Mouse (Mus musculus): ENCODE results near the gene Eif1ad. TPM values are rescaled to one million over a fixed set of nuclear protein-coding genes. Genes with fewer than 3 reads are reported as not detected.

The Eif1ad gene
- polyA plus RNA-seq, 1 experiment from 2014 or later: 84.2 TPM

GRCm38 (mm10) chr19:5356080-5356479, 10.5 kb upstream of the Eif1ad start:
- Histone ChIP-seq H3K9me3 (no peaks in the 10 kb centered on the region), H3K4me1 (replicated peaks) (no peaks in the 10 kb centered on the region), H3K27ac (no peak overlapping the region), H3K36me3 (no peaks in the 10 kb centered on the region; the same call in 1 of the 2 replicates), H3K27me3 (ENCODE audit: insufficient read depth, poor library complexity, severe bottlenecking) (0 out of 2 replicates have a peak, but pooled peaks cover 3% of the 10 kb centered on the region), H3K4me3 (no peak overlapping the region)
- no peak for DNase-seq (ENCODE audit: low spot score)
- no CpG with 5 or more reads among the region's 1 CpGs for WGBS

- Histone ChIP-seq H3K36me3 (peaks cover 26% of the 10 kb centered on the region), H3K27me3 (ENCODE audit: insufficient read depth, poor library complexity, severe bottlenecking) (no peaks in the 10 kb centered on the region), H3K9me3 (no peaks in the 10 kb centered on the region), H3K27ac (no peak overlapping the region), H3K4me3 (no peak overlapping the region), H3K4me1 (replicated peaks) (peaks cover 15% of the 10 kb centered on the region)
- DNase-seq (ENCODE audit: low spot score): no peak
- 93% methylated on average over 2 of the region's 2 CpGs for WGBS
Measured at GRCm38 (mm10) chr19:5362186-5362585, 4.4 kb upstream of the Eif1ad start.

- DNase-seq (ENCODE audit: low spot score): no peak
- Histone ChIP-seq H3K36me3 (peaks cover 40% of the 10 kb centered on the region), H3K27ac (no peak overlapping the region), H3K4me1 (replicated peaks) (peaks cover 28% of the 10 kb centered on the region), H3K27me3 (ENCODE audit: insufficient read depth, poor library complexity, severe bottlenecking) (no peaks in the 10 kb centered on the region), H3K9me3 (no peaks in the 10 kb centered on the region), H3K4me3 (no peak overlapping the region)
- 89% methylated on average over 2 of the region's 2 CpGs for WGBS
Measured at GRCm38 (mm10) chr19:5364124-5364523, 2.4 kb upstream of the Eif1ad start.

- H3K27me3 ChIP-seq (ENCODE audit: insufficient read depth, poor library complexity, severe bottlenecking): no peaks in the 10 kb centered on the region
- peak overlapping the region; percentile 99 for H3K27ac ChIP-seq
- H3K4me3 ChIP-seq: peak overlapping the region; percentile 76
- H3K4me1 ChIP-seq (replicated peaks): peaks cover 28% of the 10 kb centered on the region
- H3K36me3 ChIP-seq: peaks cover 56% of the 10 kb centered on the region
- no peaks in the 10 kb centered on the region for H3K9me3 ChIP-seq
- no peak for DNase-seq (ENCODE audit: low spot score)
- 23% methylated on average over 11 of the region's 11 CpGs for WGBS
Measured at GRCm38 (mm10) chr19:5365751-5366150, 790 bp upstream of the Eif1ad start.

- no peak for DNase-seq (ENCODE audit: low spot score)
- H3K4me1 ChIP-seq (replicated peaks): peaks cover 28% of the 10 kb centered on the region
- H3K27ac ChIP-seq: peak within 1 kb of the TSS; percentile 99
- under 1% methylated on average over 33 of the region's 33 CpGs for WGBS
- no peaks in the 10 kb centered on the region for H3K27me3 ChIP-seq (ENCODE audit: insufficient read depth, poor library complexity, severe bottlenecking)
- peak within 1 kb of the TSS; percentile 76 for H3K4me3 ChIP-seq
- H3K36me3 ChIP-seq: peaks cover 69% of the 10 kb centered on the region
- 0 out of 2 replicates have a peak, but pooled peaks cover 2% of the 10 kb centered on the region for H3K9me3 ChIP-seq
Measured at GRCm38 (mm10) chr19:5367053-5367359, 465 bp downstream of the Eif1ad start, which contains the start of gene Banf1. Banf1 (minus strand) TSS chr19:5367168.

- H3K36me3 ChIP-seq: peaks cover 74% of the 10 kb centered on the region
- DNase-seq (ENCODE audit: low spot score): no peak
- 0 out of 2 replicates have a peak, but pooled peaks cover 2% of the 10 kb centered on the region for H3K9me3 ChIP-seq
- H3K4me3 ChIP-seq: peak overlapping the region; percentile 76
- H3K4me1 ChIP-seq (replicated peaks): peaks cover 28% of the 10 kb centered on the region
- peak overlapping the region; percentile 99 for H3K27ac ChIP-seq
- 14% methylated on average over 11 of the region's 11 CpGs for WGBS
- no peaks in the 10 kb centered on the region for H3K27me3 ChIP-seq (ENCODE audit: insufficient read depth, poor library complexity, severe bottlenecking)
Measured at GRCm38 (mm10) chr19:5367455-5367854, 914 bp downstream of the Eif1ad start.

- peaks cover 16% of the 10 kb centered on the region for H3K4me1 ChIP-seq (replicated peaks)
- DNase-seq (ENCODE audit: low spot score): no peak
- no peak overlapping the region for H3K4me3 ChIP-seq
- H3K27ac ChIP-seq: no peak overlapping the region
- WGBS: 87% methylated on average over 3 of the region's 3 CpGs
- peaks cover 75% of the 10 kb centered on the region for H3K36me3 ChIP-seq
- H3K27me3 ChIP-seq (ENCODE audit: insufficient read depth, poor library complexity, severe bottlenecking): no peaks in the 10 kb centered on the region
- H3K9me3 ChIP-seq: 0 out of 2 replicates have a peak, but pooled peaks cover 2% of the 10 kb centered on the region
Measured at GRCm38 (mm10) chr19:5370932-5371331, 4.4 kb downstream of the Eif1ad start.

- H3K4me1 ChIP-seq (replicated peaks): peaks cover 9% of the 10 kb centered on the region
- no peak overlapping the region for H3K27ac ChIP-seq
- 0 out of 2 replicates have a peak, but pooled peaks cover 2% of the 10 kb centered on the region for H3K9me3 ChIP-seq
- WGBS: 94% methylated on average over 7 of the region's 7 CpGs
- DNase-seq (ENCODE audit: low spot score): no peak
- no peaks in the 10 kb centered on the region for H3K27me3 ChIP-seq (ENCODE audit: insufficient read depth, poor library complexity, severe bottlenecking)
- H3K36me3 ChIP-seq: peaks cover 91% of the 10 kb centered on the region
- peak overlapping the region; percentile 11; the same call in 1 of the 2 replicates for H3K4me3 ChIP-seq
Measured at GRCm38 (mm10) chr19:5372724-5373123, 6.2 kb downstream of the Eif1ad start.

GRCm38 (mm10) chr19:5374177-5374576, 7.6 kb downstream of the Eif1ad start:
- DNase-seq (ENCODE audit: low spot score): no peak
- Histone ChIP-seq H3K27ac (no peak overlapping the region), H3K4me1 (replicated peaks) (no peaks in the 10 kb centered on the region), H3K9me3 (0 out of 2 replicates have a peak, but pooled peaks cover 2% of the 10 kb centered on the region), H3K36me3 (peaks cover 92% of the 10 kb centered on the region), H3K4me3 (no peak overlapping the region), H3K27me3 (ENCODE audit: insufficient read depth, poor library complexity, severe bottlenecking) (no peaks in the 10 kb centered on the region)
- 86% methylated on average over 4 of the region's 4 CpGs for WGBS

GRCm38 (mm10) chr19:5374748-5375147, 8.2 kb downstream of the Eif1ad start:
- 84% methylated on average over 4 of the region's 4 CpGs for WGBS
- H3K9me3 ChIP-seq: 0 out of 2 replicates have a peak, but pooled peaks cover 2% of the 10 kb centered on the region
- H3K36me3 ChIP-seq: peaks cover 92% of the 10 kb centered on the region
- no peak for DNase-seq (ENCODE audit: low spot score)
- H3K4me1 ChIP-seq (replicated peaks): no peaks in the 10 kb centered on the region
- H3K27ac ChIP-seq: no peak overlapping the region
- no peaks in the 10 kb centered on the region for H3K27me3 ChIP-seq (ENCODE audit: insufficient read depth, poor library complexity, severe bottlenecking)
- H3K4me3 ChIP-seq: no peak overlapping the region

GRCm38 (mm10) chr19:5377446-5377845, 10.9 kb downstream of the Eif1ad start:
- Histone ChIP-seq H3K9me3 (no peaks in the 10 kb centered on the region), H3K4me1 (replicated peaks) (no peaks in the 10 kb centered on the region), H3K4me3 (no peak overlapping the region), H3K27me3 (ENCODE audit: insufficient read depth, poor library complexity, severe bottlenecking) (no peaks in the 10 kb centered on the region), H3K36me3 (peaks cover 92% of the 10 kb centered on the region), H3K27ac (no peak overlapping the region)
- WGBS: 96% methylated on average over 1 of the region's 1 CpGs
- DNase-seq (ENCODE audit: low spot score): no peak

GRCm38 (mm10) chr19:5383326-5383725, 16.8 kb downstream of the Eif1ad start:
- H3K4me1 ChIP-seq (replicated peaks): peaks cover 21% of the 10 kb centered on the region
- no peak for DNase-seq (ENCODE audit: low spot score)
- 94% methylated on average over 12 of the region's 12 CpGs for WGBS
- H3K4me3 ChIP-seq: no peak overlapping the region
- H3K27me3 ChIP-seq (ENCODE audit: insufficient read depth, poor library complexity, severe bottlenecking): no peaks in the 10 kb centered on the region
- no peak overlapping the region for H3K27ac ChIP-seq
- H3K36me3 ChIP-seq: peaks cover 81% of the 10 kb centered on the region
- no peaks in the 10 kb centered on the region for H3K9me3 ChIP-seq

GRCm38 (mm10) chr19:5384715-5385114, 18.2 kb downstream of the Eif1ad start:
- H3K4me3 ChIP-seq: no peak overlapping the region
- H3K4me1 ChIP-seq (replicated peaks): peaks cover 30% of the 10 kb centered on the region
- no peak overlapping the region for H3K27ac ChIP-seq
- DNase-seq (ENCODE audit: low spot score): no peak
- 92% methylated on average over 8 of the region's 8 CpGs for WGBS
- no peaks in the 10 kb centered on the region for H3K9me3 ChIP-seq
- H3K27me3 ChIP-seq (ENCODE audit: insufficient read depth, poor library complexity, severe bottlenecking): no peaks in the 10 kb centered on the region
- peaks cover 67% of the 10 kb centered on the region for H3K36me3 ChIP-seq

GRCm38 (mm10) chr19:5388011-5388441, 21.5 kb downstream of the Eif1ad start:
- Histone ChIP-seq H3K4me1 (replicated peaks) (peaks cover 39% of the 10 kb centered on the region), H3K4me3 (peak overlapping the region; percentile 100), H3K27me3 (ENCODE audit: insufficient read depth, poor library complexity, severe bottlenecking) (no peaks in the 10 kb centered on the region), H3K36me3 (peaks cover 34% of the 10 kb centered on the region), H3K9me3 (no peaks in the 10 kb centered on the region), H3K27ac (peak overlapping the region; percentile 93)
- no peak for DNase-seq (ENCODE audit: low spot score)
- under 1% methylated on average over 43 of the region's 43 CpGs for WGBS
